Mouse (Mus musculus) stomach, postnatal 0 days (tissue): Measurements from ENCODE around the gene Atcay. TPM values are rescaled to one million over a fixed set of nuclear protein-coding genes. Genes with fewer than 3 reads are reported as not detected.

Experiments used
- ATAC-seq: fragments of 200-750 bp; cut with Nextera tagmentation; 2 replicates; pipeline ENCODE4 v1.8.0; 2017; ENCODE audit not compliant: low FRiP score, low TSS enrichment
- DNase-seq: peaks from one replicate; pipeline ENCODE4 v3.0.0-alpha.2; 2016; ENCODE audit warnings: low spot score
- H3K27ac ChIP-seq: fragments of 300-500 bp; sonication (generic); replicated peaks from 2 replicates; pipeline ENCODE4 v1.5.1; 2014; ENCODE audit warnings: mild to moderate bottlenecking, control low read depth
- H3K27me3 ChIP-seq: fragments of 300-500 bp; sonication (generic); 2 replicates; pipeline ENCODE4 v1.6.1; 2014; ENCODE audit warnings: low read length; ENCODE audit not compliant: control insufficient read depth, insufficient read depth
- H3K36me3 ChIP-seq: fragments of 300-500 bp; sonication (generic); 2 replicates; pipeline ENCODE4 v1.6.1; 2014; ENCODE audit warnings: low read length, mixed read lengths; ENCODE audit not compliant: control insufficient read depth, insufficient read depth
- H3K4me1 ChIP-seq: fragments of 300-500 bp; sonication (generic); replicated peaks from 2 replicates; pipeline ENCODE4 v1.6.1; 2014; ENCODE audit warnings: antibody characterized with exemption; ENCODE audit not compliant: control insufficient read depth, insufficient read depth
- H3K4me2 ChIP-seq: fragments of 300-500 bp; sonication (generic); replicated peaks from 2 replicates; pipeline ENCODE4 v1.6.1; 2014; ENCODE audit warnings: low read depth, mild to moderate bottlenecking, control low read depth, moderate library complexity
- H3K4me3 ChIP-seq: fragments of 300-500 bp; sonication (generic); 2 replicates; pipeline ENCODE4 v1.5.1; 2014; ENCODE audit warnings: low read depth, low read length, control low read depth
- H3K9ac ChIP-seq: fragments of 300-500 bp; sonication (generic); 2 replicates; pipeline ENCODE4 v1.6.1; 2014; ENCODE audit warnings: mild to moderate bottlenecking, low read length, control low read depth, mixed read lengths
- H3K9me3 ChIP-seq: fragments of 300-500 bp; sonication (generic); 2 replicates; pipeline ENCODE4 v1.6.1; 2016; ENCODE audit warnings: low read length; ENCODE audit not compliant: control insufficient read depth
- CTCF ChIP-seq: IDR thresholded peaks from 2 replicates; pipeline ENCODE4 v1.5.1; 2016; ENCODE audit warnings: antibody characterized with exemption, low read depth, mild to moderate bottlenecking, moderate library complexity
- EP300 ChIP-seq: optimal IDR thresholded peaks from 2 replicates; pipeline ENCODE3; 2016; ENCODE audit warnings: antibody characterized with exemption
- WGBS: fragments of 180-500 bp; shearing (Covaris S2); extraction: QIAGEN DNeasy Blood & Tissue Kit; methylation state at CpG from one replicate; pipeline ENCODE4 v1.1.7; 2014; 5-methylcytosine and 5-hydroxymethylcytosine counted together
- polyA plus RNA-seq: library from polyadenylated mRNA; unstranded; fragments of >200 nt; fragmentation: Nextera tagmentation; extraction: Ambion mirVana; gene quantifications from 2 replicates; pipeline ENCODE4 v1.2.1, GENCODE M21; 2015

The Atcay gene
- polyA plus RNA-seq, 1 experiment from 2014 or later, result 0.91 TPM

DNA sequence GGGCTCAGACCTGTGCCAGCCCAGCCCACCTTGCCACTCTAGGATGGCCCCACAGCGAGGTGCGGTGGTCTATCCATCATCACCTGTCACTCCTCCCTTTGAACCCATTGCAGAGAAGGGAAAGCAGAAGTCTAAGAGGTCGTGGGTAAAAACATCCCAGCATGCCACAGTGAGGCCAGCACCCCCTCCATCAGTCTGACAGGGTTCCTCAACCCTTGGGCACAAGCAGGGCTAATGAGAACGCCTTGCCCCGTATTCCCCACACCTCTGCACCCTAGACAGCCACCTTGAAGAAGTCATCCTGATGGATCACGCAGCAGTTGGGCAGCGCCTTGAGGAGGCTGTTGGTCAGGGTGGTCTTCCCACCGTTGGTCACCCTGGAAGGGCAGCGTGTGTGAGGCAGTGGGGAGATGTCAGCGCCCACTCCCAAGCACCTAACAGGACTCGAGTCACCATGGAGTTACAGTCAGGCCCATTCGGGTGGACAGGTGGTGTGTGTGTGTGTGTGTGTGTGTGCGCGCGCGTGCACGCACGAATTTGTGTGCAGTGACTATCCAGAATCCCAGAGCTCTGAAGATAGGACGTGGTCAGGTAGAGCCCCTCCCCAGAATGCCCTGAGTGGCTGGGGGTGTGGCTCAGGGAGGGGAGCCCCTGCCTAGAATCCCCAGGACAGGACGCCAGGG lies 29.9 kb downstream of the Atcay start:
- Histone ChIP-seq H3K9ac (no peak overlapping the region), H3K4me1 (no peaks in the 10 kb centered on the region), H3K27ac (no peak overlapping the region), H3K36me3 (no peaks in the 10 kb centered on the region), H3K9me3 (no peaks in the 10 kb centered on the region), H3K27me3 (no peaks in the 10 kb centered on the region), H3K4me3 (no peak overlapping the region), H3K4me2 (no peak overlapping the region)
- TF ChIP-seq CTCF (no peak), EP300 (no peak)
- ATAC-seq, result no peak
- WGBS, result 69% methylated on average over 20 of the region's 20 CpGs
- no peak for DNase-seq

DNA sequence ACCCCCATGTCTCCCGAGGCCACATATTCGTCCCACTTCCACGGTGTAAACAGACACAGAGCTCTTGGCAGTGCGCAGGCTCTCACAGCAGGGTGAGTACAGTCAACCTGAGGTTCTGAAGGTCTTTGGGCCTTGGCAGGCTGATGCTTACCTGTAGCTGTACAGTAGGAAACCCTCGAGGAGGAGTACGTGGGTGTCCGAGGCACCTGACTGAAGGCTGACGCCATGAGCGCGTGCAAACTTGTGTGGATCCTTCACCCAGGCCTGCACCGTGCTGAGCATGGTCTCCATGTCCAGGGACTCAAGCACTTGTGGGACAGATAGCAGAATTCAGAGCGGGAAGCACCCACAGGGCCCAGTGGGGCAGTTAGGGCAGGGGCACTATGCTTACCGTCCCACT lies 30.5 kb downstream of the Atcay start:
- no peaks in the 10 kb centered on the region for H3K27me3 ChIP-seq
- no peaks in the 10 kb centered on the region for H3K9me3 ChIP-seq
- no peaks in the 10 kb centered on the region for H3K4me1 ChIP-seq
- no peak for DNase-seq
- 81% methylated on average over 13 of the region's 13 CpGs for WGBS
- H3K4me2 ChIP-seq, result no peak overlapping the region
- no peak for TF ChIP-seq EP300
- no peak for TF ChIP-seq CTCF
- no peak overlapping the region for H3K9ac ChIP-seq
- ATAC-seq, result no peak
- no peak overlapping the region for H3K4me3 ChIP-seq
- no peak overlapping the region for H3K27ac ChIP-seq
- no peaks in the 10 kb centered on the region for H3K36me3 ChIP-seq

DNA sequence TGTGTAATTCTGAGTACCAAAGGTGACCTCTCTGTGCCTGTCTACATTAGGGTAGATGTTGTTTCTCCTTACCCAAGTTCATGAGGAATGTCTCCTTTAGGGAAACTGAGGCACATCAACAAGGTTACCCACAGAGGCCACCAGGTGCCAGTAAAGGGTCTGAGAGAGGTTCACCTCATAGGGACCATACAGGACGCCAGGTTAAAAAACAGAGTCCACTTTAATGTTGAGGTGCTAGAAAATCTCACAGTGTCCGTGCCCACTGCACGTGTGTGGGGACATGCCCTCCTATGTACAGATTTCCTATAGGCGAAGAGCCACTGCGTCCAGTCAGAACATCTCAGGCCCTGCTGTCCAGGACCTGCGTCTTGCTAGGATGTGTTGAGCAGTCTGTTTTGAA lies 31.6 kb downstream of the Atcay start:
- TF ChIP-seq EP300 (no peak), CTCF (0 out of 2 replicates have a peak, but pooled peaks have one; percentile 4)
- DNase-seq, result no peak
- Histone ChIP-seq H3K9ac (no peak overlapping the region), H3K9me3 (no peaks in the 10 kb centered on the region), H3K4me2 (no peak overlapping the region), H3K4me1 (no peaks in the 10 kb centered on the region), H3K36me3 (no peaks in the 10 kb centered on the region), H3K27me3 (no peaks in the 10 kb centered on the region), H3K27ac (no peak overlapping the region), H3K4me3 (no peak overlapping the region)
- WGBS, result 86% methylated on average over 6 of the region's 6 CpGs
- ATAC-seq, result no peak

DNA sequence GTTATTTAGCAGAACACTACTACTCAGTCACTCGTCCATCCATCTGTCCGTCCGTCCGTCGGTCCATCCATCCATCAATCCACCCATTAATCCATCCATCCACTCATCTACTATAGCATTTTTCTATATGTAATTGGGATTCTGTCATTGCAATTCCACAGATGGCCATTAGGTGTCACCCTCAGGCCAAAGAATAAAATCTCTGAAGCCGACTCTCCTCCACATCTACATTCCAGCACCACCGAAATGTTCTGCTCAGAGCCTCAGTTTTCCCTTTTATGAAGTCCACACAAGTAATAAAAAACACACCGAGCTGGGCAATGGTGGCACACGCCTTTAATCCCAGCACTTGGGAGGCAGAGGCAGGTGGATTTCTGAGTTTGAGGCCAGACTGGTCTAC lies 32.4 kb downstream of the Atcay start:
- Histone ChIP-seq H3K9ac (no peak overlapping the region), H3K4me2 (no peak overlapping the region), H3K4me3 (no peak overlapping the region), H3K36me3 (no peaks in the 10 kb centered on the region), H3K9me3 (no peaks in the 10 kb centered on the region), H3K4me1 (no peaks in the 10 kb centered on the region), H3K27ac (no peak overlapping the region), H3K27me3 (no peaks in the 10 kb centered on the region)
- no peak for ATAC-seq
- 3% methylated on average over 9 of the region's 9 CpGs for WGBS
- TF ChIP-seq CTCF, result peak; percentile 90
- TF ChIP-seq EP300, result no peak
- peak; percentile 70 for DNase-seq

DNA sequence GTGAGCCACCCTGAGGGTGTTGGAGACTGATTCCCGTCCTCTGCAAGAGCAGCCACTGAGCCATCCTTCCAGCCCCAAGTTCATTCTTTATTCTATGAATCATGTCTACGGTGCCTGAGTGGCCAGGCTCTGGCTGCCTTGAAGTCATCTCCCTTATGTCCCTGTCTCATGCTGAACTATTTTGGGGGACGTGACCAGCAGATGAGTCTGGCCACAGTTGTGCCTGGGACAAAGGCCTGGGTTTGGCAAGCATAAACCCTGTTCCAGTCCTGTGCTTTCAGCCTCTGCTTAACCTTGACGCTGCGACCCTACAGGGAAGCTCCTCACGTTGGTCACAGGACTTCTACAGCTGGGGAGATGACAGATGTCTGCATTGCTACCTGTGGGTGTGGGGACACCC lies 33.3 kb downstream of the Atcay start:
- H3K9me3 ChIP-seq, result no peaks in the 10 kb centered on the region
- TF ChIP-seq EP300 (no peak), CTCF (no peak)
- no peaks in the 10 kb centered on the region for H3K36me3 ChIP-seq
- H3K27ac ChIP-seq, result no peak overlapping the region
- no peaks in the 10 kb centered on the region for H3K27me3 ChIP-seq
- no peak for DNase-seq
- ATAC-seq, result no peak
- no peak overlapping the region for H3K9ac ChIP-seq
- H3K4me2 ChIP-seq, result no peak overlapping the region
- 0 out of 2 replicates have a peak, but pooled peaks cover 2% of the 10 kb centered on the region for H3K4me1 ChIP-seq
- 48% methylated on average over 6 of the region's 6 CpGs for WGBS
- no peak overlapping the region for H3K4me3 ChIP-seq

DNA sequence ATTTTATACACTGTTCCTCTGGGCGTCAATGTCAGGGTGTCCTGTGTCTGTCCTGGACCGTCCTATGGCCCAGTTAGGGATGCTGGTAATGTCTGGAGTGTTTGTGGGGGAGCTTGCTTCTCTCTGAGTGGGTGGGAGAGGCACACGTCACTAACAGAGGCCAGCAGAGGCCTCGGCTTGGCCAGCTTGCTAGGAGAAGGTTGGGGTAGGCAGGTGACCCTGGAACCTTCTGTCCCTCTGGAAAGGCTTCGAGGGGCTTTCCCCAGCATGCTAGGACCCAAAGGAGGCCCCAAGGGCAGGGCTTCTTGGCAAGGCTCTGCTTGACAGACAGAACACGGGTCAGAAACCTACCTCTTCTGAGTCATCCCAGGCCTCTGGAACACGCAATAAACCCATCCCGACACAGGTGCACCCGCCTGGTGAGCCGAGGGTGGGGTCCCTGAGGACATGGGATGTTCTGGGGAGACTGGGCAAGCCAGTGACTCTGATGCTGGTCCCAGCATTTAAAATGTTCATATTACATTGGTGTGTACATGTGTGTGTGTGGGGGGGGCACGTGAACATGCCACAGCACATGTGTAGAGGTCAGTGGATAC lies 34.1 kb downstream of the Atcay start:
- Histone ChIP-seq H3K4me2 (no peak overlapping the region), H3K27ac (peak overlapping the region; percentile 93), H3K36me3 (no peaks in the 10 kb centered on the region), H3K27me3 (no peaks in the 10 kb centered on the region), H3K4me3 (no peak overlapping the region), H3K9me3 (no peaks in the 10 kb centered on the region), H3K4me1 (peaks cover 2% of the 10 kb centered on the region; the same call in 1 of the 2 replicates), H3K9ac (no peak overlapping the region)
- ATAC-seq (no peak), DNase-seq (no peak)
- TF ChIP-seq EP300, result no peak
- WGBS, result 60% methylated on average over 11 of the region's 11 CpGs
